Mouse (Mus musculus) brain, embryonic 14.5 days (tissue): ENCODE results near the gene Sh3rf3. TPM values are rescaled to one million over a fixed set of nuclear protein-coding genes. Genes with fewer than 3 reads are reported as not detected.

ENCODE experiments used
- DNase-seq: peaks from one replicate; pipeline ENCODE4 v3.0.0-alpha.2; 2011; ENCODE audit warnings: low read depth
- CTCF ChIP-seq: fragments of 200-500 bp; IDR thresholded peaks from 2 replicates; pipeline ENCODE4 v1.5.1; 2012; ENCODE audit warnings: inconsistent platforms, mild to moderate bottlenecking, moderate library complexity, borderline replicate concordance; ENCODE audit not compliant: insufficient read depth, insufficient read length; ENCODE audit errors: extremely low read depth
- POLR2A ChIP-seq: fragments of 200-500 bp; IDR thresholded peaks from 2 replicates; pipeline ENCODE4 v1.6.1; 2012; ENCODE audit warnings: mild to moderate bottlenecking, inconsistent platforms, borderline replicate concordance; ENCODE audit not compliant: poor library complexity, insufficient read depth, insufficient read length, severe bottlenecking; ENCODE audit errors: extremely low read depth
- polyA plus RNA-seq: library from polyadenylated mRNA; depleted of rRNA; stranded (reverse); fragments of >200 nt; gene quantifications from 2 replicates; pipeline ENCODE4 v1.2.3, GENCODE M21; 2012

The Sh3rf3 gene
- polyA plus RNA-seq, 1 experiment: 10.4 TPM

DNA sequence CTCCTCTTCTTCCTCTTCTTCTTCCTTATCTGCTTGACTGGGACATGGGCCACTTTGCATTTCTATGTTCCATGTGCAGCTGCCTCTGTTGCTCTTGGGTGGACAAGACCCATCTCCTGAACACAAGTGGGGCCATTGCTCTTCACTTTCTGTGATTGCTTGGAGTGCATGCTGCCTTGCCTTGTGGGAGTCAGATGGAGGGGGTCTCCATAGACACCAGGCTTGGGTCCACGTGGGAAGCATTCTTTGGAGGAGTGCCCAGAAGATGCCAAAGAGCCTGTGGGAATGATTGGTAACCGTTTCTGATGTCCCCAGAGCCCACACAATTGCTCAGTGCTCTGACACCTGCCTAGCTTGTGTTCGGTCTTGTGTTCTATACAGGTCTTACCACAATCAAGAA lies 124.4 kb downstream of the Sh3rf3 start:
- TF ChIP-seq POLR2A: no peak
- no peak for TF ChIP-seq CTCF
- peak; percentile 75 for DNase-seq

DNA sequence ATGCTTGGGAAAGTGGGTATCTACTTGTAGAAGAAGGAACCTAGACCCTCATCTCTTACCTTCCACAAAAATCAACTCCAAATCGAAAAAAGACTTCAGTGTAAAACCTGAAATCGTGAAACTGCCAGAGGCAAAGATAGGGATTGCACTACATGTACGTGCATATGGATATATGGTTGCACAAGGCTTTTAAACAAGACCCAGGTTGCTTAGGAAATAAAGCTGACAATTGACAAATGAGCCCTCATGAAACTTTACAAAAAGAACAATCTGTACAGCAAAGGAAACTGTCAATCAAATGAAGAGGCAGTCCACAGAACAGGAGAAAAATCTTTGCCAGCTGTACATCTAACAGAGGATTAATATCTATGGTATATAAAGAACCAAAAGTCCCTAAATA lies 129.7 kb downstream of the Sh3rf3 start:
- no peak for DNase-seq
- no peak for TF ChIP-seq CTCF
- no peak for TF ChIP-seq POLR2A

DNA sequence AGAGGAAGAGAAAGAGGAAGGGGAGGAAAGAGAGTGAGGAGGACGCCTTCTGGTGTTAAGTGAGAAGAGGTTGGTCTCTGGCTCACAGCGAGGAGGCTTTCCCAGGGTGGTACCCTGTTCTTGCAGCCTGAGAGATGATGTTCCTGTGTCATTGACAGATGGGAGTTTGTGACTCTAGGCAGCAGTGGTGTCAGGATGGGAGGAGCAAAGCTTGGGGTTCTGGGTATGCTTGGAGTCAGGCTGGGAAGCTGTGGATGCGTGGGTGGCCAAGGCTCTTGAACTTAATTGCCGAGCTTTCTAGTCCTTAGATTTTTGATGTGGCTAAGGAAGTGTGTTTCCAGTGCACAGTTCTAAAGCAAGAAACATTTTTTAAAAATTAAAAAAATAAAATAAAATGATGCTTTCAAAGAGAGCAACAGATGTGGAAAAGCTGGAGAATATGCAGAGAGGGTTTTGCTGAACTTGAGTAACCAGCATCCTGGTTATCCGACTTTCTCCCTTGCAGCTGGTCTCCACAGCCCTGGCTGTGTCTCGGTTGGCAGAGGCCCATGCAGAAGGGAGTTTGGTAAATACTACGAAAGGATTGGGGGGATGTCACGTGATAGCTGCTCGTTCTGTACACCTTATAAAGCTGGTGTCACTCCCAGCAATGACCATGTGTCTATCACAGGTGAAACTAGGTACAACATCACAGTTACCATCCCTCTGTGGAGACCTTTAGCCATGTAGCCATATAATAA lies 130.7 kb downstream of the Sh3rf3 start:
- DNase-seq: no peak
- TF ChIP-seq POLR2A (no peak), CTCF (no peak)

- DNase-seq: no peak
- no peak for TF ChIP-seq CTCF
- no peak for TF ChIP-seq POLR2A
Observed at GRCm38 (mm10) chr10:58944930-58945329, 131.8 kb downstream of the Sh3rf3 start.

- TF ChIP-seq CTCF (no peak), POLR2A (no peak)
- DNase-seq: peak; percentile 92
Observed at GRCm38 (mm10) chr10:58949770-58950638, 136.8 kb downstream of the Sh3rf3 start.

GRCm38 (mm10) chr10:58960193-58960592 lies 147.0 kb downstream of the Sh3rf3 start:
- DNase-seq: no peak
- TF ChIP-seq POLR2A: no peak
- TF ChIP-seq CTCF: no peak

DNA sequence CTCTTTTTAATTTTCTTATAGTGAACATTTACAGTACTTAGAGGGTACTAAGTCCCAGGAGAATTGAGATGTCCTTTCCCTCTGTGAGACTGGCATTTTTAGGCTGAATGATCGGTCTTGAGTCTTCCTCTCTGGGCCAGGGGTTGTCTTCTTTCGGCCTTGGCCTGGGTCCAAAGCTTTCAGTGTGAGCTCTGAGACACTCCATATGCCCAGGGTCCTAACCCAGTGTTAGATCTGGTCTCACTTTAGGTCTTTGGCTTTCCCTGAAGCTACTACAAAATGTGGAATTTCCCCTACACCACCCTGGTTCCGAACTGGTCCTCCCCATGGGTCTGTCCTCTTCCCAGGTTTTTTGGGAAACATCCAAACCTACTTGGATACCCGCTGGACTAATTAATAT lies 155.1 kb downstream of the Sh3rf3 start:
- no peak for TF ChIP-seq CTCF
- TF ChIP-seq POLR2A: no peak
- DNase-seq: no peak

DNA sequence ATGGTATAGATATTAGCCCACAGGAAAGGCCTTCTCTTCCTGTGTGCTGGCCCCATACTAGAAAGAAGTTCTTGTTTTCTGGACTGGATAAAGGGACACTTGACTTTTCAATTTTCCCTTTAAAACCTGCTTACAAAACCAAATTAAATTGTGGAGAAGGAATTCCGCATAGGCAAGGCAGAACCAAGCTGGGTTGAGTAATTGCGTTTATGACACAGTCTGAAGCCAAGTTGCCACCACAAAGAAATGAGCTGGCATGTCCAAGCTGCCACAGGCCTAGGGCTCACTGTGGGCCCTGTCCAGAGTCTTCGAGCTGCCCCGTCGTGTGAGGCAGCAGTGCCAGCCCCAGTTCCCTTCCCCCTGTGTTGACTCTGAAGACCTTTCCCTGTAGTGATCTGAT lies 156.2 kb downstream of the Sh3rf3 start:
- DNase-seq: no peak
- TF ChIP-seq CTCF (no peak), POLR2A (no peak)

- no peak for TF ChIP-seq CTCF
- TF ChIP-seq POLR2A: no peak
- no peak for DNase-seq
Observed at GRCm38 (mm10) chr10:58972115-58972514, 159.0 kb downstream of the Sh3rf3 start.

GRCm38 (mm10) chr10:58974138-58974537 lies 161.0 kb downstream of the Sh3rf3 start:
- TF ChIP-seq CTCF: no peak
- DNase-seq: peak; percentile 6

- TF ChIP-seq CTCF (no peak), POLR2A (no peak)
- peak; percentile 37 for DNase-seq
Observed at GRCm38 (mm10) chr10:58979320-58979959, 166.3 kb downstream of the Sh3rf3 start.
